Mouse (Mus musculus) thymus, adult 2 months (tissue): ENCODE measurements around the gene Phc2.

Experiments used
- CTCF ChIP-seq: fragments of 200-500 bp; IDR thresholded peaks from 2 replicates; pipeline ENCODE4 v1.5.1; 2012; ENCODE audit warnings: mild to moderate bottlenecking, control low read depth, low read length, moderate library complexity, borderline replicate concordance; ENCODE audit not compliant: control insufficient read depth, poor library complexity, insufficient read depth; ENCODE audit errors: extremely low read depth
- POLR2A ChIP-seq: fragments of 200-500 bp; IDR thresholded peaks from 2 replicates; pipeline ENCODE4 v1.6.1; 2012; ENCODE audit warnings: mild to moderate bottlenecking, low read length, control low read depth, moderate library complexity; ENCODE audit not compliant: control insufficient read depth, poor library complexity, insufficient read depth; ENCODE audit errors: extremely low read depth

- TF ChIP-seq CTCF (no peak), POLR2A (no peak)
Observed at GRCm38 (mm10) chr4:128722932-128723331, 68.4 kb downstream of the Phc2 start.
